Mouse (Mus musculus) myocyte (in vitro differentiated cells): Measurements from ENCODE around the gene Kif27.
"Not testable (repeated sequence)": the region's sequence is repeated elsewhere in the genome, so short reads cannot be mapped to it uniquely, and the experiment has no call there.

Source experiments
- E2F4 ChIP-seq: IDR thresholded peaks from one replicate; pipeline ENCODE4 v1.6.1; 2011; ENCODE audit warnings: mild to moderate bottlenecking, control low read depth, moderate library complexity; ENCODE audit not compliant: insufficient read depth
- MAX ChIP-seq: IDR thresholded peaks from one replicate; pipeline ENCODE4 v1.6.1; 2011; ENCODE audit warnings: low read depth, mild to moderate bottlenecking, control low read depth
- MYOD1 ChIP-seq, 3 experiments: IDR thresholded peaks; one replicate each; pipeline ENCODE4 v1.6.1; 2011; ENCODE audit warnings: control low read depth in 2 of 3, low read depth in 2 of 3, mild to moderate bottlenecking in 2 of 3, moderate library complexity in 1 of 3; ENCODE audit not compliant: insufficient read length in 2 of 3, control insufficient read depth in 1 of 3
- MYOG ChIP-seq, 3 experiments: IDR thresholded peaks; one replicate each; pipeline ENCODE4 v1.6.1; 2011; ENCODE audit warnings: control low read depth in 2 of 3, low read depth in 2 of 3, mild to moderate bottlenecking in 2 of 3; ENCODE audit not compliant: insufficient read length in 2 of 3, control insufficient read depth in 1 of 3, insufficient read depth in 1 of 3
- POLR2A ChIP-seq: IDR thresholded peaks from one replicate; pipeline ENCODE4 v1.6.1; 2011; ENCODE audit warnings: low read depth, mild to moderate bottlenecking, control low read depth, moderate library complexity; ENCODE audit not compliant: insufficient read length
- USF1 ChIP-seq: IDR thresholded peaks from one replicate; pipeline ENCODE4 v1.6.1; 2011; ENCODE audit warnings: low read depth, mild to moderate bottlenecking, control low read depth, moderate library complexity

- not testable (repeated sequence) for TF ChIP-seq E2F4; MAX; POLR2A; USF1; MYOG (IDR thresholded peaks at IDR 0.05; ENCODE audit: control insufficient read depth in 1 of 3, insufficient read depth in 1 of 3, insufficient read length in 2 of 3, low read depth in 2 of 3); MYOD1 (IDR thresholded peaks at IDR 0.05; ENCODE audit: control insufficient read depth in 1 of 3, insufficient read length in 2 of 3, low read depth in 2 of 3)
Measured at GRCm38 (mm10) chr13:58365179-58365578, 6.3 kb upstream of the Kif27 start.
